Mouse (Mus musculus) brain, embryonic 14.5 days (tissue): Measurements from ENCODE around the gene Babam1.

Experiments
- CTCF ChIP-seq: fragments of 200-500 bp; IDR thresholded peaks from 2 replicates; pipeline ENCODE4 v1.5.1; 2012; ENCODE audit warnings: inconsistent platforms, mild to moderate bottlenecking, moderate library complexity, borderline replicate concordance; ENCODE audit not compliant: insufficient read depth, insufficient read length; ENCODE audit errors: extremely low read depth
- POLR2A ChIP-seq: fragments of 200-500 bp; IDR thresholded peaks from 2 replicates; pipeline ENCODE4 v1.6.1; 2012; ENCODE audit warnings: mild to moderate bottlenecking, inconsistent platforms, borderline replicate concordance; ENCODE audit not compliant: poor library complexity, insufficient read depth, insufficient read length, severe bottlenecking; ENCODE audit errors: extremely low read depth

- peak; percentile 69 for TF ChIP-seq CTCF
- no peak for TF ChIP-seq POLR2A
Measured at GRCm38 (mm10) chr8:71406099-71407015, 9.7 kb downstream of the Babam1 start.
